Mouse (Mus musculus) stomach, embryonic 14.5 days (tissue): Measurements from ENCODE around the gene Itprip. TPM values are rescaled to one million over a fixed set of nuclear protein-coding genes. Genes with fewer than 3 reads are reported as not detected.

Experiments
- ATAC-seq: fragments of 200-750 bp; cut with Nextera tagmentation; 2 replicates; pipeline ENCODE4 v1.8.0; 2017; ENCODE audit warnings: low read depth, moderate TSS enrichment; ENCODE audit not compliant: insufficient number of reproducible peaks, insufficient read depth, low FRiP score
- H3K27ac ChIP-seq: fragments of 300-500 bp; sonication (generic); 2 replicates; pipeline ENCODE4 v1.5.1; 2014; ENCODE audit warnings: mild to moderate bottlenecking, low read length, moderate library complexity, mixed read lengths
- H3K27me3 ChIP-seq: fragments of 300-500 bp; sonication (generic); 2 replicates; pipeline ENCODE4 v1.6.1; 2014; ENCODE audit warnings: low read length, control low read depth, mixed read lengths; ENCODE audit not compliant: control insufficient read depth, insufficient read depth
- H3K36me3 ChIP-seq: fragments of 300-500 bp; sonication (generic); 2 replicates; pipeline ENCODE4 v1.6.1; 2014; ENCODE audit warnings: mild to moderate bottlenecking, control low read depth, low read length, moderate library complexity, mixed read lengths; ENCODE audit not compliant: control insufficient read depth, insufficient read depth
- H3K4me1 ChIP-seq: fragments of 300-500 bp; sonication (generic); 2 replicates; pipeline ENCODE4 v1.6.1; 2014; ENCODE audit warnings: low read length, control low read depth, mixed read lengths; ENCODE audit not compliant: control insufficient read depth, insufficient read depth
- H3K4me2 ChIP-seq: fragments of 300-500 bp; sonication (generic); replicated peaks from 2 replicates; pipeline ENCODE4 v1.6.1; 2014; ENCODE audit warnings: low read depth, low read length, control low read depth
- H3K4me3 ChIP-seq: fragments of 300-500 bp; sonication (generic); 2 replicates; pipeline ENCODE4 v1.5.1; 2014; ENCODE audit warnings: low read depth, low read length, control low read depth
- H3K9ac ChIP-seq: fragments of 300-500 bp; sonication (generic); replicated peaks from 2 replicates; pipeline ENCODE4 v1.6.1; 2014; ENCODE audit warnings: low read depth, mild to moderate bottlenecking, control low read depth, low read length, moderate library complexity, mixed read lengths
- H3K9me3 ChIP-seq: fragments of 300-500 bp; sonication (generic); 2 replicates; pipeline ENCODE4 v1.6.1; 2016; ENCODE audit warnings: low read depth, low read length, control low read depth; ENCODE audit not compliant: control insufficient read depth
- WGBS: fragments of 180-500 bp; shearing (Covaris S2); extraction: QIAGEN DNeasy Blood & Tissue Kit; methylation state at CpG from one replicate; pipeline ENCODE4 v1.1.7; 2014; 5-methylcytosine and 5-hydroxymethylcytosine counted together
- polyA plus RNA-seq: library from polyadenylated mRNA; unstranded; fragments of >200 nt; fragmentation: Nextera tagmentation; extraction: Ambion mirVana; gene quantifications from 2 replicates; pipeline ENCODE4 v1.2.1, GENCODE M21; 2014

Itprip gene
- polyA plus RNA-seq, 1 experiment from 2014 or later: 9.3 TPM

DNA sequence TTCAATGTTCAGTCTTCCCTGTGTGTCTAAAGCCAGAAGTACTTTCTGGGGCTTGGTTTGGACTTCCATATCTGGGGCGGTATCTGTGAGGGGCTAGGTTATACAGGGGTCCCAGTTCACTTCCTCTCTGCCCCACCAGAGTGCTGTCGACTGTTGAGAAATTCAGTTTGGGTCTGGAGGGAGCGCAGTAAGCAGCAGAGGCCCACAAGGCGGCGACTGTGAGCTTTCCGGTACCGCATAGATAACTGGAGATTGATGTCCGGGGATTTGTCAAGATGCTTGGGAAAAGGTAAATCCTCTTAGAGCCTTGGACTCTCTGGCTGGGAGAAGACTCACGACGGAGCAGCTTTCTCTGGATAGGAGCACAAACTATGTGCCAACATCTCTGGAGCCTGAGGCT lies 47.6 kb downstream of the Itprip start:
- no peaks in the 10 kb centered on the region for H3K4me1 ChIP-seq
- H3K36me3 ChIP-seq: no peaks in the 10 kb centered on the region
- no peak overlapping the region for H3K9ac ChIP-seq
- H3K4me3 ChIP-seq: no peak overlapping the region
- no peak overlapping the region for H3K4me2 ChIP-seq
- H3K27me3 ChIP-seq: no peaks in the 10 kb centered on the region
- WGBS: 34% methylated on average over 10 of the region's 10 CpGs
- H3K27ac ChIP-seq: no peak overlapping the region
- H3K9me3 ChIP-seq: no peaks in the 10 kb centered on the region
- no peak for ATAC-seq

DNA sequence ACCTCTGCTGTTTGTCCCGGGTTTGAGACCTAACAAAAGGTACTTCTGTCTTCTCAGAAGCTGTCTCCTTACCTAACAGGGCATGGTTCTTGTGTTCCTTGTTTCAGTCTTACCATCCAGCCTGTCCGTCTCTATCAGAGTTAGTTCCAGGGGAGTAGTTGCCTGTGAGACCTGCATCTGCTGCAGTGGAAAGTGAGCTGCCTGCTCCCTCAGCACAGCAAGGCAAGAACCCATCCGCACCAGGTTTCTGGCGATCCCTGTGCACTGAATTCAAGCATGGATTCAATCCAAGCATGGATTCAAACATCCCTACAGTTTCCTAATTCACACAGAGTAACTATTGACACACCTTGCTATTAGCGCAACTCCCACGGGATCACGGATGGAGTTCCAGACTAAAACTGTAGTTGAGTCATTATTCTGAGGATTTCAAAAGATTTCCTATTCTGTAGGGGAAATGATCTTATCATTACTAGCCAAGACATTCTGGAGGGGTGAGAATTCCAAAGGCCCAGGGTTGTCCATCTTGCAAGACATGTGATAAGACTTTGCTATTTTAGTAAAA lies 48.9 kb downstream of the Itprip start:
- H3K4me1 ChIP-seq: no peaks in the 10 kb centered on the region
- ATAC-seq: no peak
- no peak overlapping the region for H3K4me2 ChIP-seq
- no peaks in the 10 kb centered on the region for H3K27me3 ChIP-seq
- no peak overlapping the region for H3K27ac ChIP-seq
- H3K9me3 ChIP-seq: no peaks in the 10 kb centered on the region
- no peak overlapping the region for H3K4me3 ChIP-seq
- no peaks in the 10 kb centered on the region for H3K36me3 ChIP-seq
- whole genome bisulfite sequencing: 66% methylated on average over 7 of the region's 7 CpGs
- no peak overlapping the region for H3K9ac ChIP-seq

DNA sequence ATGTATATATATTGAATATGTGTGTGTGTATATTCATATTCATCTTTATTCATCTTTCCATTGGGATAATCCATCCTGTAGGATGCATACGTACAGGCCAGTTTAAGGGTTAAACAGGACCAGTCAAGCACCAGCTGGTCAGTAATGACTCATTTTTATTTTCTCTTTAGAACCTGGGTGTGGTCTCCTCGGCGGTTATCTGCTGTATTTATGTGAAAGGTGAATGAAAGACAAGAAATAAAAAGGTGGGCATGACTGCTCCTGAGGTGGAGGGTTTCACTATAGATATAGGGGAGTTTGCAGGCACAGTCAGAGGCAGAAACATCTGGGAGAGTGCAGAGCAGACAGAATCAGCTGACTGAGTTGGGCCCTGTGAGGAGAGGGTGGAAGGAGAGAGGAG lies 49.6 kb downstream of the Itprip start:
- Histone ChIP-seq H3K9me3 (no peaks in the 10 kb centered on the region), H3K27ac (no peak overlapping the region)
- no peak for ATAC-seq

GRCm38 (mm10) chr19:47868951-47869350 lies 50.1 kb downstream of the Itprip start:
- Histone ChIP-seq H3K9me3 (no peaks in the 10 kb centered on the region), H3K4me3 (no peak overlapping the region), H3K4me1 (no peaks in the 10 kb centered on the region), H3K27me3 (no peaks in the 10 kb centered on the region), H3K4me2 (no peak overlapping the region), H3K27ac (no peak overlapping the region), H3K36me3 (no peaks in the 10 kb centered on the region), H3K9ac (no peak overlapping the region)
- no peak for ATAC-seq
- 56% methylated on average over 4 of the region's 4 CpGs for WGBS

More for the DNA sequence above, 49.6 kb downstream of the Itprip start:
- Histone ChIP-seq H3K4me1 (no peaks in the 10 kb centered on the region), H3K4me2 (no peak overlapping the region), H3K4me3 (no peak overlapping the region), H3K36me3 (no peaks in the 10 kb centered on the region), H3K27me3 (no peaks in the 10 kb centered on the region), H3K9ac (no peak overlapping the region)
- 26% methylated on average over 3 of the region's 3 CpGs for WGBS

GRCm38 (mm10) chr19:47867628-47868175 lies 51.4 kb downstream of the Itprip start:
- Histone ChIP-seq H3K4me2 (no peak overlapping the region), H3K27ac (no peak overlapping the region), H3K4me3 (no peak overlapping the region), H3K9me3 (no peaks in the 10 kb centered on the region), H3K27me3 (no peaks in the 10 kb centered on the region), H3K9ac (no peak overlapping the region), H3K36me3 (peaks cover 8% of the 10 kb centered on the region; the same call in 1 of the 2 replicates), H3K4me1 (no peaks in the 10 kb centered on the region)
- WGBS: 49% methylated on average over 4 of the region's 4 CpGs
- no peak for ATAC-seq

- Histone ChIP-seq H3K9me3 (no peaks in the 10 kb centered on the region), H3K36me3 (peaks cover 16% of the 10 kb centered on the region; the same call in 1 of the 2 replicates), H3K4me3 (peak within 1 kb of the TSS; percentile 52), H3K9ac (peak within 1 kb of the TSS; percentile 62), H3K4me1 (no peaks in the 10 kb centered on the region), H3K27me3 (no peaks in the 10 kb centered on the region), H3K4me2 (peak within 1 kb of the TSS; percentile 74), H3K27ac (peak within 1 kb of the TSS; percentile 78)
- peak; percentile 100 for ATAC-seq
- under 1% methylated on average over 49 of the region's 49 CpGs for WGBS
Observed at GRCm38 (mm10) chr19:47865353-47865947, 53.6 kb downstream of the Itprip start, which contains the start of gene Gsto2. Gene Gsto2 (plus strand): TSS chr19:47865534.

DNA sequence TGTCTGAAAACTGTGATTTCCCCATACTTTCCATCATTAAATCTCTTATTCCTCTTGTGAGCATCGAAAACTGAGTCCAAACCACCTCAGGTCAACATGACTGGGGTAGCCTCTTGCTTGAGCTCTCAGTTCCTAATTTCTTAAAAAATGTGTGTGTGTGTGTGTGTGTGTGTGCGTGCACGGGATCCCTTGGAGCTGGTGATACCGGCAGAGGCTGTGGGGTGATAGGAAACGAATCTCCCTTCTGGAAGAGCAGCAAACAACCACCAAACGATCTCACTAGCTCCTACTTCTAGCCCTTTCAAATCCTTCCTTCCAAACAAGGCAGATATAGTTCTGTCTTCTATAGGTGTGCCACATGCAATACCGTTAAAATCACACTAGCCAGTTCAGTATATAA lies 54.4 kb downstream of the Itprip start:
- WGBS: 83% methylated on average over 7 of the region's 7 CpGs
- H3K4me2 ChIP-seq: peak overlapping the region; percentile 74
- no peak for ATAC-seq
- no peaks in the 10 kb centered on the region for H3K4me1 ChIP-seq
- no peaks in the 10 kb centered on the region for H3K27me3 ChIP-seq
- H3K4me3 ChIP-seq: peak overlapping the region; percentile 52; the same call in 1 of the 2 replicates
- peak overlapping the region; percentile 62; the same call in 1 of the 2 replicates for H3K9ac ChIP-seq
- H3K9me3 ChIP-seq: no peaks in the 10 kb centered on the region
- no peak overlapping the region for H3K27ac ChIP-seq
- H3K36me3 ChIP-seq: peaks cover 23% of the 10 kb centered on the region; the same call in 1 of the 2 replicates

GRCm38 (mm10) chr19:47864051-47864450 lies 55.0 kb downstream of the Itprip start:
- ATAC-seq: no peak
- Histone ChIP-seq H3K27ac (no peak overlapping the region), H3K27me3 (no peaks in the 10 kb centered on the region), H3K4me1 (no peaks in the 10 kb centered on the region), H3K4me2 (no peak overlapping the region), H3K36me3 (peaks cover 23% of the 10 kb centered on the region; the same call in 1 of the 2 replicates), H3K9me3 (no peaks in the 10 kb centered on the region), H3K4me3 (no peak overlapping the region), H3K9ac (no peak overlapping the region)
- 96% methylated on average over 9 of the region's 9 CpGs for WGBS
